Mouse (Mus musculus): ENCODE results near the gene Cldn5. TPM values are rescaled to one million over a fixed set of nuclear protein-coding genes. Genes with fewer than 3 reads are reported as not detected.

Cldn5 gene
- total and polyA plus RNA-seq, 2 experiments: 8.3 to 11.8 TPM

DNA sequence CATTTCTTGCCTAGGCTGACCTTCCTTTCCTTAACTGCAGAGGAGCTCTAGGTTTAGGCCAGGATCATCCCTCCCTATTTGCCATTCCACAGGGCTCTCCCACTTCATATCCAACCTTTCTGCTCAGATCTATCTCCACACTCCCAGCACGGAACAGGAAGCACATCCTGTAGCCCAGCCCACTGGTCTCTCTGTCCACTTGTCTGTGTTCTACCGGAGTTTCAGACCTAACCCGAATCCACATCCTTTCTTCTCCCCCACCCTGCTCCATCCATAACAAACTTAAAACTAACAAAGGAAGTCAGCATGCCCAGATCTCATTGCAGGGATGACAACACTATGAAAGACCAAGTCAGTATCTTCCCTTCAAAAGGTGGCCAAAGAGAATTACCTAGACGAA is 10.3 kb upstream of the Cldn5 start:
- DNase-seq (ENCODE audit: extremely low read depth, low read depth, low spot score): no peak
- 72% methylated on average over 4 of the region's 4 CpGs for WGBS
- Histone ChIP-seq H3K79me2 (ENCODE audit: control insufficient read depth, insufficient read depth, low read length) (no peaks in the 10 kb centered on the region), H3K4me1 (ENCODE audit: control insufficient read depth, insufficient read depth, low read length) (peaks cover 2% of the 10 kb centered on the region; the same call in 1 of the 2 replicates), H3K36me3 (ENCODE audit: control insufficient read depth, insufficient read depth, low read length) (no peaks in the 10 kb centered on the region), H3K27ac (replicated peaks; ENCODE audit: insufficient read depth, low read depth, low read length) (no peak overlapping the region), H3K27me3 (ENCODE audit: control insufficient read depth, insufficient read depth, low read length) (no peaks in the 10 kb centered on the region), H3K9ac (ENCODE audit: low read depth, low read length) (no peak overlapping the region), H3K4me3 (ENCODE audit: insufficient read depth, low read depth, low read length) (no peak overlapping the region)
- TF ChIP-seq CTCF (IDR thresholded peaks at IDR 0.05; ENCODE audit: low read depth, low read length) (no peak), POLR2A (IDR thresholded peaks at IDR 0.05; ENCODE audit: extremely low read depth, insufficient read depth, low read length) (no peak)

DNA sequence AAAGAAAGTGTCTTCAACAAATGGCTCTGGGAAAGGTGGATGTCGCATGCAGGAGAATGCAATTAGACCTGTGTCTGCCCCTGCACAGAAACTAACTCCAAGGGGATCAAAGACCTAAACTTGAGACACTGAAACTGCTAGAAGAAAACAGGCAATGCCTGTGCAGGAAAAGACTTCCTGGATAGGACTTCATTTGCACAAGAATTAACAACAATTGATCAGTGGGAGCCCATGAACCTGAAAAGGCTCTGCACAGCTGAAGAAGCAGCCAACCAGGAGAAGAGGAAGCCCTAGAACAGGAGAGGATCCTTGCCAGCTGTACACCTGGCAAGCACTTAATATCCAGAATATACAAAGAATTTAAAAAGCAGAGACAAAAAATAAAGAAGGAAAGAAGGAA is 7.1 kb upstream of the Cldn5 start:
- H3K27me3 ChIP-seq (ENCODE audit: control insufficient read depth, insufficient read depth, low read length): no peaks in the 10 kb centered on the region
- H3K36me3 ChIP-seq (ENCODE audit: control insufficient read depth, insufficient read depth, low read length): no peaks in the 10 kb centered on the region
- H3K27ac ChIP-seq (replicated peaks; ENCODE audit: insufficient read depth, low read depth, low read length): no peak overlapping the region
- H3K79me2 ChIP-seq (ENCODE audit: control insufficient read depth, insufficient read depth, low read length): no peaks in the 10 kb centered on the region
- 91% methylated on average over 1 of the region's 1 CpGs for WGBS
- H3K9ac ChIP-seq (ENCODE audit: low read depth, low read length): no peak overlapping the region
- H3K4me3 ChIP-seq (ENCODE audit: insufficient read depth, low read depth, low read length): no peak overlapping the region
- no peak for DNase-seq (ENCODE audit: extremely low read depth, low read depth, low spot score)
- TF ChIP-seq POLR2A (IDR thresholded peaks at IDR 0.05; ENCODE audit: extremely low read depth, insufficient read depth, low read length): no peak
- TF ChIP-seq CTCF (IDR thresholded peaks at IDR 0.05; ENCODE audit: low read depth, low read length): no peak
- H3K4me1 ChIP-seq (ENCODE audit: control insufficient read depth, insufficient read depth, low read length): peaks cover 2% of the 10 kb centered on the region; the same call in 1 of the 2 replicates

DNA sequence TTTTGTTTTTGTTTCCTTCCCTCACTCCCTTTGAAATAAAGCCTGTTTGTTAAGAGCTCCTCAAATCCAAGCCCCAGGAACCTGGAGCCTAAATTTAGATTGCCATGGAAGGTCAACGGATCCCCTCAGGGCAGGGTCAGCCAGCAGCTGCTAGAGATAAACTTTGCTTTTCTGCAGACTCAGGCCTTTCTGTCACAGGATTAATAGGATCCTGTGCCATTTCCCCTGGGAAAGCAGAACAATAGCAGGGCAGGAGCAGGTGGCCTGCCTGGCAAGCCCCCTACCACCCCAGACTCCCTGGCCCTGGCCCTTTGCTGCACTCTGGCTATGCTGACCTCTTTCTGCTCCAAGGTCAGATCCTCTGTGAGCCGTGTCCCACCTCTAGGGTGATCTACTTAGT is 2.7 kb upstream of the Cldn5 start:
- Histone ChIP-seq H3K4me3 (ENCODE audit: insufficient read depth, low read depth, low read length) (no peak overlapping the region), H3K27ac (replicated peaks; ENCODE audit: insufficient read depth, low read depth, low read length) (peak overlapping the region; percentile 41), H3K79me2 (ENCODE audit: control insufficient read depth, insufficient read depth, low read length) (no peaks in the 10 kb centered on the region), H3K27me3 (ENCODE audit: control insufficient read depth, insufficient read depth, low read length) (peaks cover 4% of the 10 kb centered on the region; the same call in 1 of the 2 replicates), H3K9ac (ENCODE audit: low read depth, low read length) (no peak overlapping the region), H3K4me1 (ENCODE audit: control insufficient read depth, insufficient read depth, low read length) (no peaks in the 10 kb centered on the region), H3K36me3 (ENCODE audit: control insufficient read depth, insufficient read depth, low read length) (no peaks in the 10 kb centered on the region)
- WGBS: 59% methylated on average over 2 of the region's 2 CpGs
- no peak for TF ChIP-seq POLR2A (IDR thresholded peaks at IDR 0.05; ENCODE audit: extremely low read depth, insufficient read depth, low read length)
- no peak for TF ChIP-seq CTCF (IDR thresholded peaks at IDR 0.05; ENCODE audit: low read depth, low read length)
- DNase-seq (ENCODE audit: extremely low read depth, low read depth, low spot score): peak; percentile 7

DNA sequence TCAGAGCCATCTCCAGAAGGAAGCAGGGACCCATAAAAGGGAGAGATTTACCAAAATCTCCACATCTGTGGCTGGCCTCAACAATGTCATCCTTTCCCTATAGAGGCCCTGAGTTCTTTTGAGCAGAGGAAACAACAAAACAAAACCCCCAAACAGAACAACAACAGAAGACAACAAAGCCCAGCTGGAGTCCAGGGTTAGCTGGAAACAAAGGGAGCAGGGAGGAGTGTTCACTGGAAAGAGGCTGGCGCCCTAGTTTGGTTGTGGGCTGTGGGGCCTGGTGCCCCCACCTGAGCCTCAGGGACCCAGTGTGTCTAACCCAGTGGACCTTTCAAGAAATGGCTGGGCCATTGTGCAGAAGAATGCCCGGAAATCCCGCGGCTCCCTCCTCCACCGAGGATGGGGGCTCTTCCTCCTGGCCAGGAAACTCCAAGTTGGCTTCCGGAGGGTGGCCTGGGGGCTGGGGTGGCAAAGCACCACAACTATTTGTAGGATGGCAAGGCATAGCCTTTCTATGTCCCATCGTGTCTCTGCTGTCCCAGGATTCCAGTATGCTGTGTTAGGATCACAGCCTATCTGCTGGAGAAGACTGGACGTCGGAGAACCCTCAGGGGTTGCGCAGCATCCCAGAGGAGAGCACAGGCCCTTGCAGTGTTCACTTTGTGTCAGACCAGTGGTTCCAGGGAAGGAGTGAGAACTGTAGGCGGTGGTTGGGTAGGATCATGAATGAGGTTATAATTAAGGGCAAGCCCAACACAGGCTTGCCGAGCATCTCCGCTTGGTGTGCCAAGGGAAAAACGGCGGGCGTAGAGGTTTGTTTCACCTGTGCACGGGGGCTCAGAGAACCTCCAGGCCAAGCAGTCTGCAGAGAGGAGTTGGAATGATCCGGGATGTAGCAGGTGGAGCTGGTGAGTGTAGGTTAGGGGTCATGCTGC is 759 bp upstream of the Cldn5 start:
- H3K27me3 ChIP-seq (ENCODE audit: control insufficient read depth, insufficient read depth, low read length): peaks cover 4% of the 10 kb centered on the region; the same call in 1 of the 2 replicates
- peak overlapping the region; percentile 16 for H3K4me3 ChIP-seq (ENCODE audit: insufficient read depth, low read depth, low read length)
- DNase-seq (ENCODE audit: extremely low read depth, low read depth, low spot score): no peak
- no peaks in the 10 kb centered on the region for H3K36me3 ChIP-seq (ENCODE audit: control insufficient read depth, insufficient read depth, low read length)
- WGBS: 52% methylated on average over 18 of the region's 18 CpGs
- H3K79me2 ChIP-seq (ENCODE audit: control insufficient read depth, insufficient read depth, low read length): no peaks in the 10 kb centered on the region
- peak overlapping the region; percentile 20; the same call in 1 of the 2 replicates for H3K9ac ChIP-seq (ENCODE audit: low read depth, low read length)
- no peak for TF ChIP-seq CTCF (IDR thresholded peaks at IDR 0.05; ENCODE audit: low read depth, low read length)
- TF ChIP-seq POLR2A (IDR thresholded peaks at IDR 0.05; ENCODE audit: extremely low read depth, insufficient read depth, low read length): no peak
- peak overlapping the region; percentile 72 for H3K27ac ChIP-seq (replicated peaks; ENCODE audit: insufficient read depth, low read depth, low read length)
- no peaks in the 10 kb centered on the region for H3K4me1 ChIP-seq (ENCODE audit: control insufficient read depth, insufficient read depth, low read length)

DNA sequence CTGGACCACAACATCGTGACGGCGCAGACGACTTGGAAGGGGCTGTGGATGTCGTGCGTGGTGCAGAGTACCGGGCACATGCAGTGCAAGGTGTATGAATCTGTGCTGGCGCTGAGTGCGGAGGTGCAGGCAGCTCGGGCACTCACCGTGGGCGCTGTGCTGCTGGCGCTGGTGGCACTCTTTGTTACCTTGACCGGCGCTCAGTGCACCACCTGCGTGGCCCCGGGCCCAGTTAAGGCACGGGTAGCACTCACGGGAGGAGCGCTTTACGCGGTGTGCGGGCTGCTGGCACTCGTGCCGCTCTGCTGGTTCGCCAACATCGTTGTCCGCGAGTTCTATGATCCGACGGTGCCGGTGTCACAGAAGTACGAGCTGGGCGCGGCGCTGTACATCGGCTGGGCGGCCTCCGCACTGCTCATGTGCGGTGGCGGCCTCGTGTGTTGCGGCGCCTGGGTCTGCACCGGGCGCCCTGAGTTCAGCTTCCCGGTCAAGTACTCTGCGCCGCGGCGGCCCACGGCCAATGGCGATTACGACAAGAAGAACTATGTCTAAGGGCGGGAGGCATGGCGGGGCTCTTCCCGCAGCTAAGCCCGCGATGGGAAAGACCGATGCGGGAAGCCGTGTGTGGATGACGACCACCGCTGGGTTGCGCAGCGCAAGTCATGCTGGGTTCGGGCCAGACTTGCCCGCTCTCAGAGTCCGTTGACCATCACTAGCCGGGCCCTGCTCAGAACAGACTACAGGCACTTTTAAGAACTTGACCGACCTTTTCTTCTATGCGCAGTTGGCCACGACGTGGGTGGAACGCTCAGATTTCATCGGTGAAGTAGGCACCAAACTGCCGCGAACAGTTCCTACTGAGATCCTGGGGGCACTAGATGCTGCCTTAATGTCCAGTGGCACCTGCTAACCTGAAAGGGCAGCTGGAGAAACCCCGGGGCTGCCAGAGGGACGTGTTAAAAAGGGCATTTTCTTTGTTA is 744 bp downstream of the Cldn5 start:
- H3K27ac ChIP-seq (replicated peaks; ENCODE audit: insufficient read depth, low read depth, low read length): peak overlapping the region; percentile 20
- H3K27me3 ChIP-seq (ENCODE audit: control insufficient read depth, insufficient read depth, low read length): peaks cover 4% of the 10 kb centered on the region; the same call in 1 of the 2 replicates
- H3K4me1 ChIP-seq (ENCODE audit: control insufficient read depth, insufficient read depth, low read length): no peaks in the 10 kb centered on the region
- no peaks in the 10 kb centered on the region for H3K79me2 ChIP-seq (ENCODE audit: control insufficient read depth, insufficient read depth, low read length)
- TF ChIP-seq POLR2A (IDR thresholded peaks at IDR 0.05; ENCODE audit: extremely low read depth, insufficient read depth, low read length) (no peak), CTCF (IDR thresholded peaks at IDR 0.05; ENCODE audit: low read depth, low read length) (no peak)
- H3K36me3 ChIP-seq (ENCODE audit: control insufficient read depth, insufficient read depth, low read length): no peaks in the 10 kb centered on the region
- peak overlapping the region; percentile 70 for H3K4me3 ChIP-seq (ENCODE audit: insufficient read depth, low read depth, low read length)
- H3K9ac ChIP-seq (ENCODE audit: low read depth, low read length): peak overlapping the region; percentile 40
- 5% methylated on average over 80 of the region's 80 CpGs for WGBS
- no peak for DNase-seq (ENCODE audit: extremely low read depth, low read depth, low spot score)
